Mouse (Mus musculus) cerebellum, postnatal 36 days (tissue): ENCODE measurements around the gene Spata31.

Experiments used
- DNase-seq, 2 experiments: peaks; one replicate each; pipeline ENCODE4 v3.0.0; 2021 to 2022; ENCODE audit warnings: mixed read lengths in 2 of 2

Gene Spata31

DNA sequence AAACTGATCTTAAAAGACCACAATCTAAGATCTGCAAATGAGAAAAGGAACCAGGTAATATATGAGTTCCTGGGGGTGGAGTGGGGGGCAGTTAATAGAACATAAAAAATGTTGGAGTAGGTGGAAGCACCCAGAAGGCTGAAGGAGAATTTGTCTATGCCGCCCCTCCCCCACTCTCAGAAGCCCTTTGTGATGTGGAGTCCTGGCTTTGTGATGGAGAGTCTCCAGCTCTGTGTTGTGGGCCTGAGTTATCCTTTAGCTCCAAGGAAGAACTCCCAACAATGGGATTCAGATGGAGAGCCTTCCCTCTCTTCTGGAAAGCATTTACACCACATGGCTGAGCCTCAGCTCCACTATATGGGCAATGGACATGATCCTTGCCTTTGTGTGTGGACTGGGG is at the start of gene Spata31:
TSS of gene Spata31 (plus strand) at position 216 of the 400 bp plus-strand sequence.
- DNase-seq: no peak

- DNase-seq: no peak
Measured at GRCm38 (mm10) chr13:64903132-64903531, 14.1 kb upstream of the Spata31 start.

GRCm38 (mm10) chr13:64903585-64904208 is 13.5 kb upstream of the Spata31 start, which contains the start of gene Cntnap3:
Gene Cntnap3, minus strand, starts transcription at chr13:64903955.
- DNase-seq: no peak
